Mouse (Mus musculus): ENCODE data around the gene Trp53tg5.

DNA sequence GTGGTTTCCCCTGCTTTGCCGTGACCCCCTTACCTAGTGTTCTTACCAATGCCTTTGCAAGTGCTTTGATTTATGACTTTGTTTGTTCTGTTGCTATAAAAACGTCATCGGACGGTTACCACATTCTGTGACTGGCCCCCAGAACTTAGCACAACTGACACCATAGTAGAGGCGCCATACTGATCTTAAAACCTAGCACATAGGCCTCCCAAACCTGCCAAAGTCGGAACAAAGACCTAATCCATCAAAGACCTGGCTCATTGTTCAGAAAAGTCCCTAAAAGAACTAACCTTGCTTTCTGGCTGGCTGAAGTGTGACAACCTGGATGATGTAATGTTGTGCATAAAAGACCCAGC, 45.6 kb upstream of the Trp53tg5 start:
- TF ChIP-seq CTCF (IDR thresholded peaks at IDR 0.05; ENCODE audit: extremely low read depth, insufficient read depth, insufficient read length, insufficient replicate concordance) (no peak), POLR2A (IDR thresholded peaks at IDR 0.05; ENCODE audit: low read depth, low read length) (no peak)

Measured in spleen, adult 2 months (tissue).